9 mouse cellular contexts compared by ENCODE assay signal in genomic region chr5:112012505-112013164, GRCm38 (mm10).
DNase-seq lines count a peak whose midpoint lies in the region; ATAC-seq lines count a peak whose summit lies in the region.
"Had no signal": no experiment of that assay in that cellular context is flagged by ENCODE, and none has a peak within 500 bp of the region (broad histone marks: within the 10 kb centered on the region; RNA-seq: fewer than 3 reads in every experiment).

No protein-coding gene starts in this region.

- H3K9me3 ChIP-seq in hindbrain, embryonic 12.5 days (replicated peaks) = peaks cover 7% of the 10 kb centered on the region; the same call in 1 of the 2 replicates
- H3K9me3 ChIP-seq: limb, embryonic 15.5 days had no signal

- DNase-seq in adrenal gland, adult (ENCODE audit: inconsistent age in 2 of 2, low spot score in 1 of 2) = peak; percentile 18 to 54
- DNase-seq in adrenal gland, adult 18-20 months (ENCODE audit: low spot score in 2 of 2) = no peak
- DNase-seq in urinary bladder, postnatal 25 days (ENCODE audit: low spot score) = peak; percentile 13
- DNase-seq in urinary bladder, adult 2 months (ENCODE audit: low spot score) = no peak
- peak; percentile 31 for DNase-seq in retina, embryonic 14.5 days (ENCODE audit: low spot score)
- DNase-seq in cerebellum, adult 11 months = no peak
- DNase-seq in testis, postnatal 10 days (ENCODE audit: low spot score) = no peak

- peaks cover 15% of the 10 kb centered on the region for H3K4me1 ChIP-seq in hindbrain, embryonic 12.5 days
- H3K4me1 ChIP-seq: limb, embryonic 15.5 days had no signal

- ATAC-seq in hindbrain, embryonic 12.5 days (ENCODE audit: low FRiP score) = peak; percentile 66

- H3K9ac ChIP-seq in hindbrain, embryonic 12.5 days = peak overlapping the region; percentile 23; the same call in 1 of the 2 replicates
- H3K9ac ChIP-seq: limb, embryonic 15.5 days had no signal

- no peak overlapping the region for H3K27ac ChIP-seq in hindbrain, embryonic 12.5 days
- H3K27ac ChIP-seq: limb, embryonic 15.5 days had no signal

- 24% methylated on average over 9 of the region's 9 CpGs for WGBS in hindbrain, embryonic 12.5 days

- H3K27me3 ChIP-seq in hindbrain, embryonic 12.5 days = no peaks in the 10 kb centered on the region

- H3K4me3 ChIP-seq in hindbrain, embryonic 12.5 days = no peak overlapping the region
- H3K4me3 ChIP-seq: limb, embryonic 15.5 days had no signal

- no peak overlapping the region for H3K4me2 ChIP-seq in hindbrain, embryonic 12.5 days (replicated peaks)
- H3K4me2 ChIP-seq: limb, embryonic 15.5 days had no signal

- H3K36me3 ChIP-seq in hindbrain, embryonic 12.5 days = no peaks in the 10 kb centered on the region
- H3K36me3 ChIP-seq: limb, embryonic 15.5 days had no signal

Comparison
In these comparisons a context has a peak if more than half of its experiments do, and no peak if none do; other contexts are left out.
1. DNase-seq: peak in adrenal gland, adult (2 of 2), urinary bladder, postnatal 25 days (single experiment) and retina, embryonic 14.5 days (single experiment); none in adrenal gland, adult 18-20 months (0 of 2), urinary bladder, adult 2 months (single experiment), cerebellum, adult 11 months (single experiment) and testis, postnatal 10 days (single experiment).